Mouse (Mus musculus) layer of hippocampus, adult 8-10 months (tissue): ENCODE measurements around the gene Hdac11. TPM values are rescaled to one million over a fixed set of nuclear protein-coding genes. Genes with fewer than 3 reads are reported as not detected.

Source experiments
- DNase-seq, 2 experiments: peaks; one replicate each; pipeline ENCODE4 v3.0.0; 2022; ENCODE audit warnings: low spot score in 2 of 2
- total RNA-seq, 4 experiments: library from RNA; stranded (reverse); gene quantifications; 2 replicates each; pipeline ENCODE4 v1.2.4; 2022

Hdac11 gene
- total RNA-seq, 4 experiments from 2014 or later = 165 to 192 (median 179) TPM

DNA sequence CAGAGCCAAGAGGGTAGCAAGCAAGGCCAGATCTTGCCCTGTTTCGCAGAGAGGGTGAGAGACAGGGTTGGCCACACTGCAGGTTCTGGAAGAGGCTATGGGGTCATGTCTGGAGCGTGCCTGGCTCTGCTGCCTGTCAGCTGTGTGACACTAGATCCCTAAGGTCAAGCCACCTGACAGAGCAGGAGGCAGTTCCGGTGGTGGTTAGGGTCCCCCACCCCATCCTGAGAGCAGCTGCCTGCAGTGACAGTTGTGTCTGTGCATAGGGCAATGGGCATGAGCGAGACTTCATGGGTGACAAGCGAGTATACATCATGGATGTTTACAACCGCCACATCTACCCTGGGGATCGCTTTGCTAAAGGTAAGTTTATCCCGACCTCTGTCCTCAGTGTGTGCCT is 12.7 kb downstream of the Hdac11 start:
- DNase-seq = no peak

DNA sequence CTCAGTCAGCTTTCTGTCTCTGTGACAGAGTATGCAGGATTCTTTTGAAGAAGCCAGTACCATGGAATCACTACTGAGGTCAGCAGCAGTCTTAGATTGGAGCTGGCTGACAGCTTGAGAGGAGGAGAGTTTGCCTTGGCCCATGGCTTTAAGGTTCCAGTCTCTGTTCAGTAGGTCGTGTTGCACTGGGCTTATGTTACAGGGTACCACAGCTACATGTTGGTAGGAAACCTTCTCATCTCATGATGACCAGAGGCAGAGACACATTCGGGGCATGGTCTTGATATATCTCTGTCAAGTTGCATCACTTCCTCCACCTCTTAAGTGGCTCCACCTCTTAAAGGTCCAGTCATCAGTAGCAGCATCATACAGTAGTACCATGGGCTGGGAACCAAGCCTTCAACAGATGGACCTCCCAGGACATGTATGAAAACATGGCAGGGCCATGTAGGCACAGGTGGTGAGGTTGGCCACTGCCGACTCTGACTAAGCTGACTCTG is 15.0 kb downstream of the Hdac11 start:
- no peak for DNase-seq

DNA sequence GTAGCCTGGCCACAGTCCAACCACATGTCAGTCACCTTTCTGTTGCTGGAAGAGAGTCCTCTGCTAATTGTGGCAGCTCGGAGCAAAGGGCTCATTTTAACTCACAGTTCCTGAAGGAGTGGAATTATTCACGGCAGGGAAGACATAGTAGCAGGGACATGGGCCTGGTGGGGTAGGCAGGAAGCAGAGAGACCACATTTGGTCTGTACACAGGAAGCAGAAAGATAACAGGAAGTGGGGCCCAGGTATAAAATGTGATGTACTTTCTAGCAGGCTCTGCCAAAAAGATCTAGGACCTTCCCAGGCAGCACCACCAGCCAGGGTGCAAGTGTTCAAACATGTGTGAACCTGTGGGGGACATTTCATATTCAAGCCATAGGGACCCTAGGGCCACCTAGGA is 15.9 kb downstream of the Hdac11 start:
- no peak for DNase-seq

DNA sequence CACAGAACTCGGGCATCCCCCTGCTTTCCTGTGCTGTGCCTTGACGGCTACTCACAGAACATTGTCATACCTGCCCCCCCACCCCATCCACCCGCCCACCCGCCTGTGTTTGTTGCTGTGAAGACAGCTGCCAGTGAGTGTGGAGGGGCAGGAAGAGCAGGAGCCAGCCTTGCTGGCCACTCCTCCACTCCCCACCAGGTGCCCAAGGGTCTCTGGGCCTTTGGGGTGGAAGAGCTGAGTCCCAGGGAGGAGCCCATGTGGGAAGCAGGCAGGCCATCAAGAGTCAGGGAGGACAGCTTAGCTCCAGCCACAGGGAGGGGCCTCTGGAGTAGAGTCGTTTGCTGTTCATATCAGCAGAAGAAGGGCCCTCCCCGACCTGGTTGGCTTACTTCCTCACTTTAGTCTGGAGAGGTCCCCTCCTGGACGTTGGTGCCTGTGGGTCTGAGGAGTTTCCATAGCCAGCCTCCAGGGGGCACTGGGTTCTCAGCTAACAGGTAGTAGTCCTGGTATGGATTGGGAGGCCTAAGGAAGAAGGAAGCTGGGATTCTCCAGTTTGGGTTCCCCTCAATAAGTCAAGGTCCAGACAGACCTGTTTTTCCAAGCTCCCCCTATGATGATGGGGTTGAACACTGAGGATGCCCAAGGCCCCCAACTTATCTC is 16.9 kb downstream of the Hdac11 start:
- peak in 1 of 2 experiments; percentile 64 for DNase-seq

DNA sequence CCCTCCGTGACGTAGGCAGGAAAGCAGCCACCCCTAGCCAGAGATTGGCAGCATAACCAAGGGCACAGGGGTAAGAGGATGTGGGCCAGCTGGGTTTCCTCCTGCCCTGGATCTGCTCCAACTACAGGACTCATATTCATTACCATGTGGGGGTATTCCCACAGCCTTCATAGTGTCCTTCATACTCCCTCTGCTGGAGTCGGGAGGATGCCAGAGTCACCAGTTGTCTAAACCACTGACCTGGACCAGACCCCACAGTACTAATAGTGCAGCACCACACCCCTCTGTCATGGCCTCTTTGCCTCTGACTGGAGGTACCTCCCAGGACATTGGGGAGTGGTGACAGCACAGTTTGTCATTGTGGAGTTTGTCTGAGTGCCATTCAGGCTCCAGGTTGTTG is 17.7 kb downstream of the Hdac11 start:
- no peak for DNase-seq

DNA sequence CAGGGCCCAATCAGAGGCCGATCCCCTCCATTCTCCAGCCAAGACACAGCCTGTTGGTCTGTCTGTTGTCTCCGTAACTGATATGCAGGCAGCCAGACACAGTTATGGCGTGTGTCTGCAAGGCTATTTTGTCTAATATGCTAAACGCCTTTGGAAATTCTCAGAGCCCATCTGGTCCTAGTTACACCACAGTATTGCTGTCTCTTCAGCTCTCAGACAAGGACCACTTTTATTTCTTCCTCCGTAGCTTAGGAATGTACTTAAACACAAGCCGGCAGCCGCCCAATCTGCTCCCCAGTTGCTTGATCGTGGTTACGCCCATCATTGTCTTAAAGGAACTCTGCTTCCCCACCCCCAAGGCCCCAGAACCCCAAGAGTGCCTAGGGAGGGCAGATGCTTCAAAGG is 24.3 kb downstream of the Hdac11 start:
- peak in 1 of 2 experiments; percentile 43 for DNase-seq

DNA sequence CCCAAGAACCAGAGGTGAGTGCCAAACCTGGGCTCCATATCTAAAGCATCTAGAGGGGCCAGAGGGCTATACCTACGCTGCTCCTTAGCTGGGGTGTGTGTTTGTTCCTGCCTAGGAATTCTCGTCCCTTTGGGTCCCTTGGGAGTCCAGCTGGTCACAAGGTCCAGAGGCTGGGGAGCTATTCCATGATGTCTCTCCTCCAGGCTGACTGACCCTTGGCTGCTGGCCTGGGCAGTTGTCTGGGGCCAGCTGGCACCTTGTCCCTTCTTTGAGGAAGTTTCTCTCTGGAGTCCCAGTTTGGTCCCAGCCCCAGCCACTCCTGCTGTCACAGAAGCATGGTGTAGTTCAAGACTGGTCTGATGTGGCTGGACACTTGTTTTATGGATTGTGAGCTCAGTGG is 24.9 kb downstream of the Hdac11 start:
- peak; percentile 45 to 54 for DNase-seq

DNA sequence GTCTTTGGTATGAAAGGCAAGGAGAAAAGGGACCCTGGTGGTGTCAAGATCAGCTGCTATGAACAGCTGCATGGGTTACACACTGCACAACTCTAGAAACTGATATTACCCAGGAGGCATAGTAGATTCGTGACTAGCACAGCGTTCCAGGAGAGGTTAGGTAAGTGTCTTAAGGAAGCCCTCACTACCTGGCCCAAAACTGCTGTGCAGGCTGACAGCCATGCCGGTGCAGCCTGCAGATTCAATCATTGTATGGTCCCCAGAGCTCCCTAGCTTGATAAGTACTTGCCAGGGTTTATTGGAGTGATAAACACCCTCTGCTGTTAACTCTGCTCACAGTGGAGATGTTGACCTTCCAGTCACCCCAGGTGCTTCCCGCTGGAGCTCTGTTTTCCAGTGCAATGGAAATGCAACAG is 25.6 kb downstream of the Hdac11 start:
- no peak for DNase-seq

DNA sequence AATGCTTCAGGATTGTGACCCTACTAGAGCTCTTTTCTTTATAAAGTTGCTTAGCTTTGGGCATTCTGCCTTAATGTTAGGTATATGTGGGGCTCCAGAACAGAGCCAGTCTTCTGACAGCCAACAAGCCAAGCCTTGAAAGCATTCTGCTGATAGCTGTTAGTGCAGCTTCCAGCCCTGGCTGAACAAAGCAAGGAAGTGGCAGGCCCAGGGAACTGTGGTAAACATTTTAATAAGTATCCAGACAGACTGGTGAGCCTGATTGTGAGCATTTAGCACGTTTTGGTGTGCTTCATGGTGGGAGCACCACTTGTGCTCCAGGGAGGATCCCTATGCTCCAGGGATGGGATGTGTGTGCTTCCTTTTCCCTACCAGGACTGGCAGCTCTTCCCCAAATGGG is 26.6 kb downstream of the Hdac11 start:
- no peak for DNase-seq

DNA sequence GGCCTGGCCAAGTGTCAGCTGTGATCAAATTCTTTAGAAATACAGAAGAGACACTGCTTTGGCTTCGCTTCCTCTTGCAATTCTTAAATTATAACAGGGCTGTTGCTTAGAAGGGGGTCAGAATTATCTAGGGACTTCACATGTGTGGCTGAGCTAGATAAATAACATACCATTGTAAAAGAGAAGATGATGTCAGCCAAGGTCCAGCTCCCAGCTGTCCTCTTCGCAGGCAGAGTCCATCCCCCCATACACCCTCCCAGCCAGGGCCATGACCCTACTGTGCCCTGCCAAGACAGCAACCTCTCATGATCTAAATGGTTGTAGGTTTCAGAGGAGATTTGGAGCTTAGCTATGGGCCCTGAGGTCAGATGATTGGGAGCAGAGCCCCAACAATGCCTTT is 27.5 kb downstream of the Hdac11 start:
- DNase-seq = no peak

DNA sequence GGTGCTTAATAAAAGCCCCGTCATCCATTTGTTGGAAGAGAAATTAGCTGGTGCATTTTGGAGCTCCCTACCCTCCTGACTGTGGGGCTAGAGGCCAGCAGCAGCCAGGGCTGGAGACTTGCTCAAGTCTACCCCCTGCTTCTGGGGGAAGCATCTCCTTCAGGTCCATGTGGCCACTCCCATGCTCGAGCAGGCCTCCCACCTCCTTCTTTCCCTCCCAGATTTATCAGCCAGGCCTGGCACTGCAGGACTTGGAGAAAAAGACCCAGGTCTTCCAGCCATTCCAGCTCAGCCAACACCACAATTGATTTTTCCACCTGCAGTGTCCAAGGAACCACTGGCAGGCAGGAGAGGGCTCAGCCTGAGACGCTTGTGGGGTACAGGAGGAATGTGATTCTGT is 28.3 kb downstream of the Hdac11 start:
- no peak for DNase-seq

DNA sequence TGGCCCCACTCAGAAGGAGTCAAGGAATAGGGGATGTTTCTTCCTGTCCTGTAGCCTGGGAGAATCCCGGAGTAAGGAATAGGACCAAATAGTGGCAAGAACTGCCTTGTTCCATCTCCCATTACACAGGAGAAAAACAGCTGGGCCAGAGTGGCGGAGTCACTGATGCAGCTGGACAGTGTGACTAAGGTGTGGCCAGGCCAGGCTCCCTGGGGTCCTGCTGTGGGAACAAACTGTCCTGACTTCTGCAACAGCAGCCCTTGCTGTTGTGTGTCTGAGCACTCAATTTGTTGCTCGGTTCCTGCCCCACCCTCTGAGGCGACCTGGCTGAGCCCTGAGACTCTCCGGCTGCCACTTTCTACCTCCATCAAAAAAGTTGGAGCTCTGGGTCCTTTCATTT is 29.0 kb downstream of the Hdac11 start:
- DNase-seq = no peak

DNA sequence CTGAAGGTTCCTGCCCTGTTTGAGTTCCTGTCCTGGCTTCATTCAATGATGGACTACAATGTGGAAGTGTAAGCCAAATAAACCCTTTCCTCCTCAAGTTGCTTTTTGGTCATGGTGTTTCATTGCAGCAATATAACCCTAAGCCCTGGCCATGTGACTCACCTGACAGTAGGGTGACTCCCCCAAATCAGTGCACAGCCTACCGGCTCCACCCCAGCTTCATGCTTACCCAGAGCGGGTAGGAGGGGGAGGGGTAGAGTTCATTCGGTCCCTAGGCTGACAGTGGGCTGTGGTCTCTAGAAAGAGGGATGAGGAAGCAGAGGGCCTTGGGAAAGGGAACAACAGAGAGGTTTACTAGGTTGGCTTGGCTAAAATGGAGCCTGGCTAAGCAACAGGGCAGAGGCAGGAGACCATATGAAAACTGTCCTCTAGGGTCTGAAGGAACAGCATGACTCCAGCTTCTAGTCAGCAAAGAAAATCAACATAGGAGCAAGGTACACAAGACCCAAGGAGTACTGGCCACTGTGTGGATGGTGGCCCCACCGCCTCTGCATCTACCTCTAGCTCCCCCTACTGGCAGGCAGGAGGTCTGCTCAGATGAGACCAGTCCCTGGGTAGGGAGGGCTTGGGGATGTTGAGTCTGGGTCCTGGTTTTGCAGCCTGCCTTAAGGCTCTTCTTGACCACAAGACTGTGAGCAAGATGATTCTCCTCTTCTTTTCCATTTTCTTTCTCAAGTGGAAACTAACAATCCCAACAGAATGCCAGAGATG is 29.9 kb downstream of the Hdac11 start:
- no peak for DNase-seq

DNA sequence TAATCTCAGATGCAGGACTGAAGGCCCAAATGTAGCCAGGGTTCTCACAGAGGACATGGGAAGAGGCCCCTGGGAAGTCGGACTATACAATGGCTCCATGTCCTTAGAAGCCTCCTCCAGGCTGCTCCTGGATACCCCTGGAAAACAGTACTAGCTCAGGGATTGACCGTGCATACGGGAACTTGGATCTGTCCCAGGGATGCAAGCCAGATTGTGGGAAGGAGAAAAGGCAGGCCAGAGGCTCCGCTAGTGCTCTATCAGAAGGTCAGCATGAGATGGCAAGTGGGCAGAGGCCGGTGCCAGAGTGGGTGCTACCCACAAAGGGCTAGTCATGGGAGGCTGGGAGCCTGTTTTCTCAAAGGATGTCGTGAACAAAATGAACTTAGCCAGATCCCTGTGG is 30.5 kb downstream of the Hdac11 start:
- DNase-seq = no peak

DNA sequence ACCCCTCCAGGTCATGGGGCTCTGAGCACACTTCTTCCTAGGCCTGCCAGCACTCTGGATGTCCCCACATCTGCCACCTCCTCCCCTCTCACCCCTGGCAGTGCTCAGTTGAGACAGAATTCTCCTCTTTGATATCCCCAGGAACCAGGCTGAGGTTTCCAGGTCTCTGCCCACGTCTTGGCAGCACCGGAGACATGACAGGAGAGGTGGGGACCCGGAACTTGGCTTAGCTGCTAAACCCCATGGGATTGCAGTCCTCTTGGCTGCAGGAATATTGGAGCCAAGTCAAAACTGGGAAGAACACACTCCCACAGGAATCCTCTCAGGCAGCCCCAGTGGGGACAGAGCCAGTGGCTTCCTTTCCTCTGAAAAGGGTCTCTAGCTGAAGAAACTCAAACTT is 31.4 kb downstream of the Hdac11 start:
- DNase-seq = no peak

DNA sequence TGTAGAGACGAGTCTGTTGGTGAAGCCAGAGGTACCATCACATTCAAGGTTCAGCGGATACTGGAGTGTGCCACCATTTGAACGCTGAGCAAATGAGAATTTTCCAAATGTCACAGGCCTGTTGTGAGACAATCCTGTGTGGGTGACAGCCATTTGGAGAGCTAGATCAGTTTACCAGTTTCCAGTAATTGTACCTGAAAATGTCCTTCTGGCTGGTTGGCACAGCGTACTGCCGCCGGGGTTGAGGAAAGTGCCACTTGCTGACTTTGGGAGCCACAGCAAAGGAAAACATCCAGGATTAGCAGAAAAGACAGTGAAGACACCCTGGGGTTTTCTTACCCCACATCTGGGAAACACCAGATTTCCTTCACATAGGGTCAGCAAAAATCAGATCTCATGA is 33.5 kb downstream of the Hdac11 start:
- DNase-seq = no peak

DNA sequence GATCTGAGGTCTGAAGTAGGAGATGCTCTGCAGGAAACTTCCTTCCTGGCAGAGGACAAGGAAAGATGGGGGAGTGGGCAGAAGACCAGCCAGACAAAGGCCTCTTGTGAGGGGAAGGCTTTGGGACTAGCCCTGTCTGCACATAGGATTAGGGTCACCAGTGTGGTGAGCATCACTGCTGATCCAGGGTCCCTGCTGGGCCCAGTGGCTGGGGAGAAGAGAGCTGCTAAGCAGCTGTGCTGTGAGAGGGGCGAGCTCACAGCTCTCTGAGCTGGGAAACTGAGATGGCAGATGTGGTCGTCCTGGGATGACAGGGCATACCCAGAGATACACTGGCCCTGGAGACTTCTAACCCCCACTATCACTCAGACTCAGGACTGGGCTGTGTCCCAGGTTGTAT is 35.0 kb downstream of the Hdac11 start:
- no peak for DNase-seq

DNA sequence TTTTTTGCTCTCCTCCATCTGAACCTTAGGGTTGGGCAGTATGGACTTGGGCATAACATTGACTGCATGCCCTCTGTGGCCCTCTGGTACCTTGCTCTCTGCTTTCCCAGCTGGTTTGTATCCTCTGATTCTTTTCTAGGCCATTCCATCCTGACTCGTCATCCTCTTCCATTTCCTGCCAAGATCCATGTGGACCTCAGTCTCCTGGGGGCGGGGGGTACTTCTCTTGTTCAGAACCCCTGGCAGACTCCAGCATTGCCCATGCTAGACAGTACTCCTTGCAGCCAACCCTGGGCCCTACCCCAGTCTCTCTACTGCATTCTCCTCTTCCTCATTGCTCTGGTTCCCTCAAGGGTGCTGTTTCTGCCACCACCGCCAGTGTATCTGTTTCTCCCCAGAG is 36.0 kb downstream of the Hdac11 start:
- no peak for DNase-seq

DNA sequence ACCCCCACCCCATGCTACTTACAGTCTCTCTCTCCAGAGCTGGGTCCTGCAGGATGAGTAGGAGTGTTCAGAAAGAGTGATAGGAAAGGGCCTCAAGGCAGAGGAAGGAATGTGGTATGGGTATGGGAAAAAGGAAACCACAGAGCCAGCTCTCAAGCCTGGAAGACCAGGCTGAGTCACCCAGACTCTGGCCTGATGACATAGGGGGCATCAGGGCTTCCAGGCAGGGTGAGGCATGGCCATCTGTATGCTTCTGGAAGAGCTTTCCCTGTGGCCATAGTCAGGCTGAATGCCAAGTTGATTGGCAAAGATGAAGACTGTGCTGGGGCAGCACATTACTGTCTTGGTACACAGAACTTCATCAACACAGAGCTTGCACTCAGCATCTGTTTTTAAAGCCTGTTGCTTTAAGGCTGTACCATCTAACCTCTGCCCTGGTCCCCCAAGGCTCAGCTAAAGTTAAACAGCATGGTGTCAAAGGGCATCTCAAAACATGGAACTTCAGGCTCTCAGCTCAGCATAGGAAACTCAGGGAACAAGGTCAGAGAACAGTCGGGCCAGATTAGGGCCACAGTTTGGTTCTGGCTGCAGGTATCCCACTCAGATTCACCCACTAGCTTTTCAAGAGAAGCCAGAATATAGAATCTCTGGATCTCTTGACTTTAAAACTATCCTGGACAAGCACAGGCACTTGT is 36.5 kb downstream of the Hdac11 start:
- no peak for DNase-seq

DNA sequence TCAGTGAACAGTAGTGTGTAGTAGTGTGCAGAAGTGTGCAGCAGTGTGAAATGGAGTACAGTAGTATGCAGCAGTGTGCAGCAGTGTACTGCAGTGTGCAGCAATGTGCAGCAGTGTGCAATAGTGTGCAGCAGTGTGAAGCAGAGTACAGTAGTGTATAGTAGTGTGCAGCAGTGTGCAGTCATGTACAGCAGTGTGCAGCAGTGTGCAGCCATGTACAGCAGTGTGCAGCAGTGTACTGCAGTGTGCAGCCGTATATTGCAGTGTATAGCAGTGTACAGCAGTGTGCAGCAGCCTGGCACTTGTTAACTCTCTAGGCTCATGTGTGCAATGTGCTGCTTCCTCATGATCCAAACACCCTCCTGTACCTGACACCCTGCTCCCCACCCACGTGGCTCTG is 42.0 kb downstream of the Hdac11 start:
- no peak for DNase-seq

DNA sequence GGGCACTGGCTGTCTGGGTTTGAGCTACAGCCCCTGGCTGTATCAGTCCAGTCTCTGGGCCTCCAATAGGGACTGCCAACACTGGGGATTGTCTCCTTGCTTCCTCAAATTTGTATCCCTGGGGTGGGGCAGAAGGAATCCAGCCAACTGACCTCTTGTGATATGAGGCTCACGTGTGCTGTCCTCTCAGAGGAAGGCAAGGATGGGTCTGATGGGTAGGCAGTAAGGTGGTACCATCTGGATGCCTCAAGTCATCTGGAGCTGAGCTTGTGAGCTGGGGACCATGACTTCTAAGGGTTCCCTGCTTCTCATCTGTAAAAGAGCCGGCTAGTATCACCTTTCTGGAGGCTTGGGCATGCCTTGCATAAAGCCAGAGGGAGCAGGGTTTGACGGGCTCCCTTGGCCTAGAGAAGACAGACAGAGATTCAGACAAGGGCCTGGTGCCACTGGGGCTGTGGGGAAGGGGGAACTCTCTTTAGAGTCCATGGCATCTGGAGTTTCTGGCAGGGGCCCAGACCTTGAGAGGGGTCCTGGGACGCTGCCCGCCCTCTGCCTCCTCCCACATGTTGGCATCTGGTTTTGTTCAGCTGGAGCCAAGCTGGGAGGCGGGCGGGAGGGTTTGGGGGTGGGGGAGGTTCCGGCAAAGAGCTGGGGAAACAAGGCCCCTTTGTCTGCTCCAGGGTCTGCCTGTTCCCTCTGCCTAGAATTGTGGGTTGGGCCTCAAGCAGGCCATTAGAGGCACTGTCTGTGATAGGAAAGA is 44.1 kb downstream of the Hdac11 start:
- DNase-seq = peak; percentile 69 to 76

DNA sequence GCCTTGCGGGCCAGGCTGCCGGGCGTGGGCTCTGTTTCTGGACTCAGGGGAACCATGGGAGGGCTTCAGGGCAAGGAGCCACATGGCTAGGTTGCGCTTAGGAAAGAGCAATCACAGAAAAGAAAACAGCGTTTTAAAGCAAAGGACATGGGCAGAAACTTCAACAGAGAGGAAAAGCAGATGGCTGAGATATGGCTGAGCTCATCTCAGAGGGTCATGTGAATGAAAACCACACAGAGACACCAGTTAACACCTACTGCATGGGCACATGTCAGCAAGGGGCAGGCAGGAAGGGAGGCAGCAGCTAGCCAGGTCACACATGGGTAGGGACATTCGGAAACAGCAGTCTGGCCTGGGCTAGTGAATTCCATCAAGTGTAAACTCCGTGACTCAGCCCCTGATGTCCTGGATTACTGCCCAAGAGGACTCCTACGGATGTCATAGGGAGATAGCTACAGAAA is 45.4 kb downstream of the Hdac11 start:
- no peak for DNase-seq
